Mouse (Mus musculus) intestine, embryonic 15.5 days (tissue): ENCODE data around the gene Mrpl37. TPM values are rescaled to one million over a fixed set of nuclear protein-coding genes. Genes with fewer than 3 reads are reported as not detected.

ENCODE experiments used
- ATAC-seq: fragments of 200-750 bp; cut with Nextera tagmentation; 2 replicates; pipeline ENCODE4 v1.8.0; 2017; ENCODE audit warnings: moderate TSS enrichment, moderate library complexity
- H3K27ac ChIP-seq: fragments of 300-500 bp; sonication (generic); 2 replicates; pipeline ENCODE4 v1.5.1; 2015; ENCODE audit warnings: mild to moderate bottlenecking, inconsistent platforms
- H3K27me3 ChIP-seq: fragments of 300-500 bp; sonication (generic); replicated peaks from 2 replicates; pipeline ENCODE4 v1.6.1; 2015; ENCODE audit warnings: inconsistent platforms
- H3K36me3 ChIP-seq: fragments of 300-500 bp; sonication (generic); 2 replicates; pipeline ENCODE4 v1.6.1; 2015; ENCODE audit warnings: inconsistent platforms
- H3K4me1 ChIP-seq: fragments of 300-500 bp; sonication (generic); replicated peaks from 2 replicates; pipeline ENCODE4 v1.6.1; 2015; ENCODE audit warnings: inconsistent platforms
- H3K4me2 ChIP-seq: fragments of 300-500 bp; sonication (generic); replicated peaks from 2 replicates; pipeline ENCODE4 v1.6.1; 2015; ENCODE audit warnings: mild to moderate bottlenecking, inconsistent platforms
- H3K4me3 ChIP-seq: fragments of 300-500 bp; sonication (generic); replicated peaks from 2 replicates; pipeline ENCODE4 v1.5.1; 2015; ENCODE audit warnings: inconsistent platforms
- H3K9ac ChIP-seq: fragments of 300-500 bp; sonication (generic); 2 replicates; pipeline ENCODE4 v1.6.1; 2015; ENCODE audit warnings: inconsistent platforms
- H3K9me3 ChIP-seq: fragments of 300-500 bp; sonication (generic); 2 replicates; pipeline ENCODE4 v1.6.1; 2016; ENCODE audit warnings: inconsistent platforms
- WGBS: fragments of 180-500 bp; shearing (Covaris S2); methylation state at CpG from one replicate; pipeline ENCODE4 v1.1.7; 2015; 5-methylcytosine and 5-hydroxymethylcytosine counted together
- polyA plus RNA-seq: library from polyadenylated mRNA; unstranded; fragments of >200 nt; fragmentation: Nextera tagmentation; extraction: Ambion mirVana; gene quantifications from 2 replicates; pipeline ENCODE4 v1.2.1, GENCODE M21; 2015

Gene Mrpl37
- polyA plus RNA-seq, 1 experiment from 2014 or later = 103 TPM

DNA sequence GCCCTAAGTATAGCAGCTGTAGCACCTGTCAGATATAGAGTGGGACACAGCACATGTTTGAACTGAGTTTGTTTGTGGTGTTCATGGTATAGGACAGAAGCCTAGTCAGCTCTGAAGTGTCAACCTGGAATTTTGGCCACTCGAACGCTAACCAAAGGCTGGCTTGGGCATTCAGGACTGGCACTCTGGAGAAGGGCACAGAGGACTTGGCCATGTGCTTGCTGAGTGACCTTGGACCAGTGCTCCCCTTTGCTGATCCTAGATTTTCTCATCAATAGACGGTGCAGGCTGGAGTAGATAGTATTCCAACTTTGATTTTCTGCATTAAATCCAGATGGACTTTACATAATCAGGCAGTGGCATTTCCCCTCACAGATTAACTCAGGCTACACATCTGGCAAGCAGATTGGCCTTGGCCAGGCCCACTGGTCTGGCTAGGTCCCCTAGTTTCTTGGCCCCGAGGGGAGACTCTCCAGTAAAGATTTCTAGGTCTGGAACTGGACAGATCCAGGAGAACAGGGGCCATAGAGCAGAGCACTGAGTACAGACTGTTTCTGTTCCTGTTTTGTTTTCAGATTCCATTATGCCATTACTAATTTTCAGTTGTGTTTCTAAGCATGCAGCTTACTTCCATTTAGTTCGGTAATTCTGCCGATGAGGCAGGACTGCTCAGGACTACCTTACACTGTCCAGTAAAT lies 53.4 kb downstream of the Mrpl37 start:
- Histone ChIP-seq H3K4me3 (no peak overlapping the region), H3K9me3 (no peaks in the 10 kb centered on the region), H3K4me2 (no peak overlapping the region), H3K36me3 (0 out of 2 replicates have a peak, but pooled peaks cover 6% of the 10 kb centered on the region), H3K4me1 (peaks cover 25% of the 10 kb centered on the region), H3K27me3 (no peaks in the 10 kb centered on the region), H3K9ac (no peak overlapping the region), H3K27ac (no peak overlapping the region)
- ATAC-seq = no peak
- WGBS = 80% methylated on average over 6 of the region's 6 CpGs

DNA sequence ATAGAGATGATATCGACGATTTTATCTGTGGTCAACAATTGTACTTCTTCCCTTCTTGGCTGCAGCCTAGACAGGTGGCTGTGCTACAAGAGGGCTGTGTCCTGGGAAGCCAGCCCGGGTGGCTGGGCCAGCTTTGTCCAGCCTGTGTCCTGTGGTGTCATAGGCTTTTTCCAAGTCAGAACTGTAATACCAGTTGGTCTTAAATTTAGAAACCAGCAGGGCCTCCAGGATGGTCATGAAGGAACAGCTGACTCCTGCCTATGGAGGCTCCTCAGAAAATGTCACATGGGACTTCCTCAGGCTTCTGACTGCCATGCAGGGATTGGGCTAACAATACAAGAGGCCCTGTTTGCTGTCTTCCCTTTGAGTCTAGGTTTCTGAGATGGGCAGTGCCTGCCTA lies 54.1 kb downstream of the Mrpl37 start:
- ATAC-seq = no peak
- Histone ChIP-seq H3K4me2 (no peak overlapping the region), H3K27ac (no peak overlapping the region), H3K4me3 (no peak overlapping the region), H3K4me1 (peaks cover 26% of the 10 kb centered on the region), H3K36me3 (0 out of 2 replicates have a peak, but pooled peaks cover 6% of the 10 kb centered on the region), H3K9ac (no peak overlapping the region), H3K27me3 (no peaks in the 10 kb centered on the region), H3K9me3 (no peaks in the 10 kb centered on the region)
- 93% methylated on average over 3 of the region's 3 CpGs for WGBS

DNA sequence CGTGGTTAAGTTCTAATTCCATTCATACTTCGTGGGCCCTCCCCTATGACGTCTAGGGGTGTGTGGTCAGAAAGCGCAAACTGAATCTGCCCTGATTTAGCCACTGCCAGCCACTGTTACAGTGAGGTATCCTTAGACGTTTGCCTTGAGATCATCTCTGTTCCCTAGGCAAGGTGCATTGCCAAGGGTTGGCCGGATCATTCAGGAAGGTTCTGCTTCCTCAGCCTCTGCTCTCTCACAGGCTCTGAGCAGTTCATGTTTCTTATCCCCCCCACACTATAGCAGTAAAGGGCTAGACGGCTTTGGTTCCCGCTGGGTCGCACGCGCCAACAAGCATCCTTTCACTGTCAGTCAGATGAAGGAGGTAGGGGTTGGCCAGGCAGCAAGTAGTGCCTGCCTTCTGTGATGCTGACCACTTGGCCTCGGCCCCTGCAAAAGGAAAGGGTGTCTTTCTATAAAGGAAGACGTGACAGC lies 54.6 kb downstream of the Mrpl37 start:
- 72% methylated on average over 13 of the region's 13 CpGs for WGBS
- Histone ChIP-seq H3K9ac (no peak overlapping the region), H3K36me3 (0 out of 2 replicates have a peak, but pooled peaks cover 6% of the 10 kb centered on the region), H3K4me2 (no peak overlapping the region), H3K4me3 (no peak overlapping the region), H3K9me3 (no peaks in the 10 kb centered on the region), H3K27ac (no peak overlapping the region), H3K27me3 (no peaks in the 10 kb centered on the region), H3K4me1 (peaks cover 28% of the 10 kb centered on the region)
- ATAC-seq = no peak

DNA sequence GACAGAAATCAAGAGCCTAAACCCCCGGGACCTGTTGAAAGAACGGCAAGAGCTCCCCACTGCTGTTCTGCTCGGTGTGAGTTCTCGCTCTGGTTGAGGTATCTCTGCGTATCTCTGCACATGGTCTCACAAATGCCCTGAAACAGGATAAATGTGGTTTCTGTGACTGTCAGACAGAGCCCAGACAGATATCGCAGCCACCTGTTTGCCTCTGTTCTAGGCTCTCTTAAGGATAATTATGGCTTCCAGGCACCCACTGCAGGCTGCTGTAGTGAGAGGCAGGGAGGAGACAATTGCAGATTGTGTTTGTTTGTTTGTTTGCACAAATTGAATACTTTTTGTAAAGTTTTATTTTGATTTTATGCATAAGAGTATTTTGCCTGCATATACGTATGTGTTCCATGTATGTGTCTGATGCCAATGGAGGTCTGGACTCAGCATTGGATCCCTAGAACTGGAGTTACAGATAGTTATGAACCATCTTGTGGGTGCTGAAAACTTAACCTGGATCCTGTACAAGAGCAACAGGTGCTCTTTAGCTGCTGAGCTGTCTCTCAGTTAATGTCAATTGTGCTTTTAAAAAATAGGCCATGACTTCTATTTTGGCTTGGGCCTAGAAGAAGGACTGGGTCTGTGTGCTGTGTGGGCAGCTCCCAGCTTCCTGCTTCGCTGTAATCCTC lies 55.2 kb downstream of the Mrpl37 start:
- Histone ChIP-seq H3K27ac (no peak overlapping the region), H3K27me3 (no peaks in the 10 kb centered on the region), H3K4me1 (peaks cover 29% of the 10 kb centered on the region), H3K9ac (no peak overlapping the region), H3K4me3 (no peak overlapping the region), H3K36me3 (0 out of 2 replicates have a peak, but pooled peaks cover 6% of the 10 kb centered on the region), H3K4me2 (no peak overlapping the region), H3K9me3 (no peaks in the 10 kb centered on the region)
- WGBS = 84% methylated on average over 8 of the region's 8 CpGs
- no peak for ATAC-seq

DNA sequence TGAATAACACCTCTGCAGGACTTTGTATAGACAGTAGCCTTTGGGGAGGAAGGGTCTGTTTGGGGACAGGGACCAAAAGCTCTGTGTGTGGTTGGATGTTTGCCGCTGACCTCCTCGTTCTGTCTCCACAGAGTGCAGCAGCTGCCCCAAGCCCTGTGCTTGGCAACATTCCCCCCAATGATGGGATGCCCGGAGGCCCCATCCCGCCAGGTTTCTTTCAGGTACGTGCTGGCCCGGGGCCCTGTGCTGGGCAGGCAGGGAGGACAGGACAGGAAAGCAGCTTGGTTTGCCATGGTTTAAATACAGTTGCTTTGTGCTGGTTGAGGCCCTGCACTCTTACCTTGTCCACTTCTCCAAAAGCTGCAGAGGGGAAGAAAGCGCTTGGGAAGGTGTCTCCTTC lies 57.1 kb downstream of the Mrpl37 start:
- Histone ChIP-seq H3K4me3 (no peak overlapping the region), H3K27me3 (no peaks in the 10 kb centered on the region), H3K4me2 (no peak overlapping the region), H3K9ac (no peak overlapping the region), H3K36me3 (0 out of 2 replicates have a peak, but pooled peaks cover 6% of the 10 kb centered on the region), H3K27ac (no peak overlapping the region), H3K4me1 (peaks cover 31% of the 10 kb centered on the region), H3K9me3 (no peaks in the 10 kb centered on the region)
- WGBS = 91% methylated on average over 7 of the region's 7 CpGs
- no peak for ATAC-seq

DNA sequence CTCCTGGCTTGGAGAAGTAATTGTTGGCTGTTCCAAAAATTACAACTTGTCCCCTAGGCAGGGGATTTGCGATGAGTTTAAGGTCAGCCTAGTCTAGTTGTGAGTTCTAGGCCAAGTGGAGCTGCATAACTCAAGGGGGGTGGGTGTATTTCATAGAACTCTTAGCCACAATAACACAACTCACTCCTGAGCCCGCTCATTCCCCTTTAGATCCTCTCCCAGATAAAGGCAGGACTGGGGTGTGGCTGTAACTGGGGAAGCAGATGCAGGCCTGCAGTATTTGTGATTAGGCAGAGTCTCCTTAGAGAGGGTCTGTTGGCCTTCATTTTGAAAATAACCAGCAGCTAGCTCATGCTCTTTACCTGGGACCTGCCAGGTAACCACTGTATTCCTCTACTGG lies 58.5 kb downstream of the Mrpl37 start:
- H3K27me3 ChIP-seq = no peaks in the 10 kb centered on the region
- no peak for ATAC-seq
- WGBS = 86% methylated on average over 2 of the region's 2 CpGs
- H3K9ac ChIP-seq = no peak overlapping the region
- 0 out of 2 replicates have a peak, but pooled peaks cover 6% of the 10 kb centered on the region for H3K36me3 ChIP-seq
- H3K4me2 ChIP-seq = no peak overlapping the region
- no peak overlapping the region for H3K4me3 ChIP-seq
- no peak overlapping the region for H3K27ac ChIP-seq
- no peaks in the 10 kb centered on the region for H3K9me3 ChIP-seq
- peaks cover 38% of the 10 kb centered on the region for H3K4me1 ChIP-seq

DNA sequence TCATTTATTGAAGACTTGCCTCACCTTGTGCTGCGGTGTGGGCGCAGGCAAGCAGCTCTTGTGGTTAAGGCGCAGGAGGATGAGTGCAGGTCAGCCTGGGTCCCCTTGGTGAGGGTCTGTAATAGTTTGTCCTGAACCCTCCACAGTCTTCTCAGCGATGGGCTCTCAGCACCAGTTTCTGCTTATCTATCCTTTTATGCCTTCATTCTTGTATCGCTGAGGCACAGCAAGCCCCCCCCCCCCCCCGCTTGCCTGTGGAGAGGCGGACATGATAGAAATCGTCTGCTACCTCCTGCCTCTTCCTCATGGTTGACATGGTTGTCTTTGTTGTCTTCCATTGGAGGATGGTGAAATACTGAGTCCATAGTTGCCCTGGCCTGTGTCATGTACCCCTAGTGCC lies 59.3 kb downstream of the Mrpl37 start:
- peaks cover 42% of the 10 kb centered on the region for H3K4me1 ChIP-seq

DNA sequence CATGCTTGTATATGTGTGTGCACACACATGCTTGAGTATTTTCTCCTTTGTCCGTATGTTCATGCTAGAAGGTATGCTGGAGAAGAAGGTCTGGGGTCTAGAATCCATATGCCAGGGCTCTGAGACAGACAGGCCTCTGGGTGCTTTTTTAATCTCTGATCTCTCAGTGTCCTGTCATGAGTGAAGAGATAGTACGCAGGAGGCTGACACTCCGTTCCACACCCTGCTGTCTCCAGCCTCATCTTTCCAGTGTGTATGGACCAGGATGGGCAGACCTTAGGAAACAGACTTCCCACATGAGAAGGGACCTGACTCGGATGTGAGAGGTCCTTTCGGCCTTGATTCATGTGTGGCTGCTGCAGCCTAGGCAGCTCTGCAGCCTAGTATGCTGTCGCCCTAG lies 59.9 kb downstream of the Mrpl37 start:
- Histone ChIP-seq H3K27ac (0 out of 2 replicates have a peak overlapping the region, but pooled peaks have one; percentile 15), H3K9ac (no peak overlapping the region), H3K27me3 (no peaks in the 10 kb centered on the region), H3K9me3 (no peaks in the 10 kb centered on the region), H3K4me3 (no peak overlapping the region), H3K4me2 (no peak overlapping the region), H3K36me3 (0 out of 2 replicates have a peak, but pooled peaks cover 6% of the 10 kb centered on the region), H3K4me1 (peaks cover 46% of the 10 kb centered on the region)
- peak; percentile 16; the same call in 1 of the 2 replicates for ATAC-seq
- WGBS = 86% methylated on average over 6 of the region's 6 CpGs

More for the DNA sequence above, 59.3 kb downstream of the Mrpl37 start:
- Histone ChIP-seq H3K4me3 (no peak overlapping the region), H3K27ac (0 out of 2 replicates have a peak overlapping the region, but pooled peaks have one; percentile 15), H3K27me3 (no peaks in the 10 kb centered on the region), H3K9ac (no peak overlapping the region), H3K9me3 (no peaks in the 10 kb centered on the region), H3K4me2 (no peak overlapping the region), H3K36me3 (0 out of 2 replicates have a peak, but pooled peaks cover 6% of the 10 kb centered on the region)
- ATAC-seq = no peak
- WGBS = 88% methylated on average over 8 of the region's 8 CpGs

DNA sequence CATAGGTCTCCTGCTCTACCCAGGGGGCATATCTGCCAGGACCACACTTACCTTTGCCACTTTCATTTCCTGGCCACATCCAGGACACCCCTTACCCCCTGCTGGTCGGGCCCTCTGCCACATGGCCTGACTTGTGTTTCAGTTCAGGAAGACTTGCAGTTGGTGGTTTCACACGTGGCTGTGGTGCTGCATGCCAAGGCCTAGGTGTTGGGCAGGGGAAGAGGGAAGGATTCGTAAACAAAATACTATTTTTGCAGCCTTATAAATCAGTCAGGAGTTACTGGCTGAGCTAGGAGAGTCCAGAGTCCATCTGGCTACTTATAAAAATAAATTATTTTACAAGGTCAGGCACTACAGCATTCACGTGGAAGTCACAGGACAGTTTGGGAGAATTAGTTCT lies 60.4 kb downstream of the Mrpl37 start:
- peak overlapping the region; percentile 59 for H3K27ac ChIP-seq
- H3K36me3 ChIP-seq = 0 out of 2 replicates have a peak, but pooled peaks cover 6% of the 10 kb centered on the region
- peak; percentile 65 for ATAC-seq
- peaks cover 52% of the 10 kb centered on the region for H3K4me1 ChIP-seq
- H3K4me3 ChIP-seq = no peak overlapping the region
- H3K4me2 ChIP-seq = peak overlapping the region; percentile 7; the same call in 1 of the 2 replicates
- 46% methylated on average over 4 of the region's 4 CpGs for WGBS
- H3K9ac ChIP-seq = no peak overlapping the region
- H3K27me3 ChIP-seq = no peaks in the 10 kb centered on the region
- no peaks in the 10 kb centered on the region for H3K9me3 ChIP-seq

Other genes starting within 250 kb of the Mrpl37 start
- gene Ssbp3, start 156.2 kb downstream of the Mrpl37 start, polyA plus RNA-seq = 83.7 and 86.0 TPM in 2 replicates
- 6.1 and 6.6 TPM in 2 replicates for gene Cyb5rl, start 120 bp upstream of the Mrpl37 start, polyA plus RNA-seq
- gene Cdcp2, start 30.0 kb upstream of the Mrpl37 start, polyA plus RNA-seq = not detected in 2 replicates
- 394 and 425 TPM in 2 replicates for gene Tmem59, start 111.5 kb upstream of the Mrpl37 start, polyA plus RNA-seq
- gene Tceanc2, start 112.2 kb upstream of the Mrpl37 start, polyA plus RNA-seq = 21.8 and 35.1 TPM in 2 replicates
- gene Ldlrad1, start 142.3 kb upstream of the Mrpl37 start, polyA plus RNA-seq = not detected in 2 replicates
- 53.5 TPM in 2 replicates for gene Lrrc42, start 186.7 kb upstream of the Mrpl37 start, polyA plus RNA-seq
- gene Hspb11, start 186.7 kb upstream of the Mrpl37 start, polyA plus RNA-seq = 29.4 and 31.9 TPM in 2 replicates
- 1.5 and 1.9 TPM in 2 replicates for gene Dio1, start 240.3 kb upstream of the Mrpl37 start, polyA plus RNA-seq
- gene Yipf1, start 247.5 kb upstream of the Mrpl37 start, polyA plus RNA-seq = 69.3 and 76.8 TPM in 2 replicates